Mouse (Mus musculus) hindbrain, embryonic 11.5 days (tissue): Measurements from ENCODE around the gene Ahsg. TPM values are rescaled to one million over a fixed set of nuclear protein-coding genes. Genes with fewer than 3 reads are reported as not detected.

Source experiments
- ATAC-seq: fragments of 200-750 bp; cut with Nextera tagmentation; 2 replicates; pipeline ENCODE4 v1.8.0; 2017; ENCODE audit warnings: mild to moderate bottlenecking, moderate TSS enrichment, moderate library complexity; ENCODE audit not compliant: low FRiP score
- DNase-seq: peaks from one replicate; pipeline ENCODE4 v3.0.0-alpha.2; 2015; ENCODE audit warnings: low spot score
- H3K27ac ChIP-seq: fragments of 300-500 bp; sonication (generic); 2 replicates; pipeline ENCODE4 v1.5.1; 2014; ENCODE audit warnings: mild to moderate bottlenecking, low read depth, low read length
- H3K27me3 ChIP-seq: fragments of 300-500 bp; sonication (generic); 2 replicates; pipeline ENCODE4 v1.6.1; 2014; ENCODE audit warnings: mild to moderate bottlenecking, low read length, moderate library complexity, mixed read lengths; ENCODE audit not compliant: control insufficient read depth, insufficient read depth
- H3K36me3 ChIP-seq: fragments of 300-500 bp; sonication (generic); 2 replicates; pipeline ENCODE4 v1.6.1; 2014; ENCODE audit warnings: mild to moderate bottlenecking, low read length, moderate library complexity, mixed read lengths; ENCODE audit not compliant: control insufficient read depth, insufficient read depth
- H3K4me1 ChIP-seq: fragments of 300-500 bp; sonication (generic); replicated peaks from 2 replicates; pipeline ENCODE4 v1.6.1; 2014; ENCODE audit warnings: low read length, mixed read lengths; ENCODE audit not compliant: control insufficient read depth, insufficient read depth
- H3K4me2 ChIP-seq: fragments of 300-500 bp; sonication (generic); replicated peaks from 2 replicates; pipeline ENCODE4 v1.6.1; 2014; ENCODE audit warnings: mild to moderate bottlenecking, low read depth, low read length
- H3K4me3 ChIP-seq: fragments of 300-500 bp; sonication (generic); 2 replicates; pipeline ENCODE4 v1.5.1; 2014; ENCODE audit warnings: low read depth, low read length
- H3K9ac ChIP-seq: fragments of 300-500 bp; sonication (generic); 2 replicates; pipeline ENCODE4 v1.6.1; 2014; ENCODE audit warnings: low read depth, low read length
- H3K9me3 ChIP-seq: fragments of 300-500 bp; sonication (generic); 2 replicates; pipeline ENCODE4 v1.6.1; 2016; ENCODE audit warnings: low read length; ENCODE audit not compliant: control insufficient read depth
- WGBS: fragments of 180-500 bp; shearing (Covaris S2); extraction: QIAGEN DNeasy Blood & Tissue Kit; methylation state at CpG from one replicate; pipeline ENCODE4 v1.1.7; 2014; 5-methylcytosine and 5-hydroxymethylcytosine counted together
- polyA plus RNA-seq: library from polyadenylated mRNA; unstranded; fragments of >200 nt; fragmentation: Nextera tagmentation; extraction: Ambion mirVana; gene quantifications from 2 replicates; pipeline ENCODE4 v1.2.1, GENCODE M21; 2014

The Ahsg gene
- polyA plus RNA-seq, 1 experiment from 2014 or later = not detected

DNA sequence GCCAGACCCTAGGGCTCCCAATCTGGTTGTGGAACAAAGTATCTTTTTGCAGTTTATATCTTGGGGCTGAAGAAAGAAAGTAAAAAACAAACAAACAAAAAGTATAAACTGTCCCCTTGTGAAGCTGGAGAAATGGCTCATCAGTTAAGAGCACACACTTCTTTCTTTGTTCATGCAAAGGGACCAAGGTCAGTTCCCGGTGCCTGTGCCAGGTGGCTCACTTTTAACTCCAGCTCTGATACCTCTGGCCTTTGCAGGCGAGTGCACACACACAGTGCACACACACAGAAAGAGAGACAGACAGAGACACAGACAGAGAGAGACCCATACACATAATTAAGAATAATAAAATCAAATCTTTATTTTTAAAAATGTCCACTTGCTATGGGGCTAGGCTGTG lies 5.5 kb downstream of the Ahsg start:
- no peaks in the 10 kb centered on the region for H3K9me3 ChIP-seq
- no peaks in the 10 kb centered on the region for H3K4me1 ChIP-seq
- no peak for ATAC-seq
- H3K36me3 ChIP-seq = no peaks in the 10 kb centered on the region
- 84% methylated on average over 2 of the region's 2 CpGs for WGBS
- H3K27me3 ChIP-seq = no peaks in the 10 kb centered on the region
- H3K4me3 ChIP-seq = no peak overlapping the region
- no peak overlapping the region for H3K9ac ChIP-seq
- no peak for DNase-seq
- no peak overlapping the region for H3K4me2 ChIP-seq
- H3K27ac ChIP-seq = no peak overlapping the region

DNA sequence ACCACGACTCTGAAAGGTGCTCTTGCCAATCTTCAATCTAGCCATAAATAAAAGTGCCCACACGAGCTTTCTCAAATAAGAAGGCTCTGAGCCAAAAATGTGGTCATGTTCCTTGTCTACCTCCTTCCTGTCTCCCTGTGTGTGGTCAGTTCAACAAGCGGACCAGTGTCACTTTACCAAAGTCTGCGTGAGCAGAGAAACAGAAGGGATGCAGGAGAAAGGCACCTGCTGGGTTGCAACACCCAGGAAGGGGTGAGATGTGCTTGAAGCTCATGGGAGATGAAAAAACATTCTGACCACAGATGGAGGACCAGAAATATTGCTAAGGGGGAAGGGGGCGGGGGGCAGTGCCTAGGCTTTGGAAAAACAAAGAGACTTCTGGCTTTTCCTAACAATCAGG lies 8.3 kb downstream of the Ahsg start:
- ATAC-seq = no peak
- H3K9me3 ChIP-seq = no peaks in the 10 kb centered on the region
- WGBS = 51% methylated on average over 5 of the region's 5 CpGs
- H3K27me3 ChIP-seq = no peaks in the 10 kb centered on the region
- H3K27ac ChIP-seq = no peak overlapping the region
- no peaks in the 10 kb centered on the region for H3K36me3 ChIP-seq
- no peaks in the 10 kb centered on the region for H3K4me1 ChIP-seq
- H3K4me3 ChIP-seq = no peak overlapping the region
- H3K4me2 ChIP-seq = no peak overlapping the region
- H3K9ac ChIP-seq = no peak overlapping the region
- no peak for DNase-seq

DNA sequence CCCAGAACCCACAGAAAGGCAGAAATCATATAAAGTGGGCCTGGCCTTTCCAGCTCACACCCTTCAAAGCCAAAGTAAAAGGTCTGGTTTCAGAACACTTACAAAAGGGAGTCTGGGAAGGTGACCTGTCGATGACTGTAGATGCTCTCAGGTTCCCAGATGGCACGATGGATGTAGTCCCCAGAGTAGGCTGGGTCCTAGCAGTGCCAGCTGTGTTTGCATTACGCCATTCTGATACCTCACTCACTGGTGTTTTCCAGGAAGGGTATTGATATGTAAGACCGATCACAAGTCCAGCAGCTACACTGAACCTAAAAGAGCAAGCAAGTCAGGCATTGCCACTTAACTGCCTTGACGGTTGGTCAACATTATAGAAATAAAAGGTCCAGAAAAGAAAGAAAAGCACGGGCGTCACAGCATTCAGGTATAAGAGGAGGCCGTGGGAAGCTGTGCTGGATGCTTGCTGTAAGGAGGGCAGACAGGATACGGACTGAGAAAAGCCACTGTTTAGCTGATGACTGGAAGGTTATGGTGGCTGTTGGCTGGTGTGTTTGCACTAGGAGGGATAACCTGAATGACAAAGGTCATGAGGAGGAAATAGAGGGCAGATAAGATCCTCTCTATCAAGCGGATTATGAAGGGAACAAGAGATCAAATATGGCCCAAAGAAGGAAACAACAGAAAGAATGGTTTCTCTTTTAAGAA lies 8.9 kb downstream of the Ahsg start:
- H3K27me3 ChIP-seq = no peaks in the 10 kb centered on the region
- WGBS = 83% methylated on average over 10 of the region's 10 CpGs
- H3K9me3 ChIP-seq = no peaks in the 10 kb centered on the region
- DNase-seq (no peak), ATAC-seq (no peak)
- no peak overlapping the region for H3K9ac ChIP-seq
- H3K27ac ChIP-seq = no peak overlapping the region
- no peak overlapping the region for H3K4me3 ChIP-seq
- H3K4me1 ChIP-seq = no peaks in the 10 kb centered on the region
- no peaks in the 10 kb centered on the region for H3K36me3 ChIP-seq
- no peak overlapping the region for H3K4me2 ChIP-seq

DNA sequence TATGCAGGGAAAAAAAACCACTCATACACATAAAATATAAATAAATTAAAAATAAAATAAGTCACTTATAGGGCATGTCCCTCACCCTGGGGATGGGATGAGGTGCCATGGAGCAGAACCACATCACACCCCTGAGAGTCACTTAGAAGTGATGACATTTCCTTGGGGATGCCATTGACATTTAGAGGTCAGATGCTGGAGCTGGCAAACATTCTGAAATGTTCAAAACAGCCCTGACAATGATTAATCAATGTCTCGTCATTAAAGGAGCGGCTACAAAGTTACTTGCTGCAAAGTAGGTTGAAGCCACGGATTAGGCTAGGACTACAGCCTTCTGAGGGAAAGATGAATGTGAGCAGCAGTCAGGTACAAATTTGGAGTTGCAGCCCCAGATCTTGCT lies 10.2 kb downstream of the Ahsg start:
- Histone ChIP-seq H3K27ac (no peak overlapping the region), H3K4me2 (no peak overlapping the region), H3K4me1 (no peaks in the 10 kb centered on the region), H3K36me3 (no peaks in the 10 kb centered on the region), H3K4me3 (no peak overlapping the region), H3K9me3 (no peaks in the 10 kb centered on the region), H3K9ac (no peak overlapping the region), H3K27me3 (no peaks in the 10 kb centered on the region)
- DNase-seq (no peak), ATAC-seq (no peak)
- 85% methylated on average over 3 of the region's 3 CpGs for WGBS

DNA sequence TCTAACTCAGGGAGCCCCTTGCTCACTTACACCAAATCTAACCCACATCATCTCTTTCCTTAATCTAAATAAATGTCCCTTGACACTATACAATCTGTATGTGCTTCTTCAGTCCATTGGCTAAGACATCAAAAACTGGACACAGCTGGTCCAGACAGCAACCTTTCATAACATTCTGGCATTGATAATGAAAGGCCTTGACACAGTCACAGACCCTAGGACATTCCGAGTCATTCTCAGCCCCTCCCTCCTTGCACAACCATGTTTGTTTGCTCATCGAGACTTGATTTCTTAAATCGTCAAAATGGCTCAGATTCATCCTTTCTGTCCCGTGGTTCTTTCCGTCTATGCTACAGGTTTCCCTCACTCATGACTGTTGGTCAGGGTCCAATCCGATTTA lies 18.2 kb downstream of the Ahsg start:
- H3K36me3 ChIP-seq = no peaks in the 10 kb centered on the region
- WGBS = 91% methylated on average over 6 of the region's 6 CpGs
- no peak for DNase-seq

DNA sequence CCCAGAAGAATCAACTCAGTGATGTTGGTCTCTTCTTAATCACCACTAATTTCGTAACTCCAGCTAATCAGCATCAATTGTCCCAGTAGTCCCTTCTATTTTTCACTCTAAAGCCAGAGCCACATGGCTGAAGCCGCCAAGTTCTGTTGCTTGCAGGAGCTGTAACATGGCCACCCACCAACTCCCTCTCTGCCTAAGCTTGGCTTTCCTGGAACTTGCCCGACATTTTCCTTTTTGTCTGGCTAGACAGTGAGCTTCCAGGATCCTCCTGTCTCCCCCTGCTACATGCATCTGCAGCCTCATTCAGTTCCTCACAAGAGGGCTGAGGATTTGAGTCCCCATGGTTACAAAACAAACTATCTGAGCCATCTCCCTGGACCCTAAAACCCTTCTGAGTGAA lies 20.9 kb downstream of the Ahsg start:
- no peak for ATAC-seq

More for the DNA sequence above, 18.2 kb downstream of the Ahsg start:
- Histone ChIP-seq H3K4me3 (no peak overlapping the region), H3K27me3 (no peaks in the 10 kb centered on the region), H3K4me2 (no peak overlapping the region), H3K4me1 (no peaks in the 10 kb centered on the region), H3K9ac (no peak overlapping the region), H3K27ac (no peak overlapping the region), H3K9me3 (no peaks in the 10 kb centered on the region)
- ATAC-seq = no peak

DNA sequence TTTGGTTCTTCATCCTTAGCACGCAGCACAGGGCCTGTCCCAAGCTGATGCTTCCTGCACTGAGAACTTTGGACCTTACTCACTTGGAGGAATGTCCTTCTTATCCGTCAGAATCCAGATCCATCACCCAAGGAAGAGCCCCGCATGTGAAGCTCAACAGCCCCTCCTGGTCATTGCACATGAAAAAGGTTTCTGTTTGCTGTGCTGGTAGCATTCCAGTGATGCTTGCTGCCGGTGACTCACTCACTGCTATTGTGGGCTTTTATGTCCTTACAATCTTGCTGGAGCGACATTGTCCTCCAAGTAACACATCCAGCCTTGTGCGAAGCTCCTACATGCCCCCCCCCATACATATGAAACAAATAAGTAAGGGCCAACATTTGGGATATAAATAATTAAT lies 21.8 kb downstream of the Ahsg start:
- Histone ChIP-seq H3K9me3 (no peaks in the 10 kb centered on the region), H3K36me3 (no peaks in the 10 kb centered on the region), H3K4me3 (no peak overlapping the region), H3K27ac (no peak overlapping the region), H3K9ac (no peak overlapping the region), H3K27me3 (no peaks in the 10 kb centered on the region), H3K4me1 (no peaks in the 10 kb centered on the region), H3K4me2 (no peak overlapping the region)
- 80% methylated on average over 6 of the region's 6 CpGs for WGBS
- ATAC-seq = no peak
- no peak for DNase-seq

More for the DNA sequence above, 20.9 kb downstream of the Ahsg start:
- Histone ChIP-seq H3K36me3 (no peaks in the 10 kb centered on the region), H3K4me2 (no peak overlapping the region), H3K9ac (no peak overlapping the region), H3K4me1 (no peaks in the 10 kb centered on the region), H3K9me3 (no peaks in the 10 kb centered on the region), H3K4me3 (no peak overlapping the region), H3K27me3 (no peaks in the 10 kb centered on the region), H3K27ac (no peak overlapping the region)
- no peak for DNase-seq
- 87% methylated on average over 3 of the region's 3 CpGs for WGBS

DNA sequence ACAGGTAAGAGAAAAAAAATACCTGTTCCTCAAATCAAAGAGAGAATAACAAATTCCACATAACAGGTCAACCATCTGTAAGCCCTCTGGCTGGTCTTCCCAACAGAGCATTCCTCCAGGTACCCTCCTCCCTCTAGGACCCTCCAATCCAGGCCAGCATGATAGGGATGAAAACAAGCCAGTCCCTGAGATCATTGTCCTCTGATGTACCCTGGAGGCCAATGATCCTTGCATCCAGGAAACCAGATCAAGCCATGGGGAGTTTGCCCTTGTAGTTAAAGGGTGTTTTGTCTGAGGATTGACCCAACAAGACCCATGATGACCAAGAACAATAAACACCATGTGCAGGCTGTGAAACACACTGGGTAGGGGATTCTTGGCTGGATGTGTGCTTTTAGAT lies 23.2 kb downstream of the Ahsg start:
- Histone ChIP-seq H3K9ac (no peak overlapping the region), H3K27ac (no peak overlapping the region), H3K4me3 (no peak overlapping the region), H3K27me3 (no peaks in the 10 kb centered on the region), H3K4me1 (no peaks in the 10 kb centered on the region), H3K9me3 (no peaks in the 10 kb centered on the region), H3K36me3 (no peaks in the 10 kb centered on the region), H3K4me2 (no peak overlapping the region)
- no peak for DNase-seq
- no peak for ATAC-seq

DNA sequence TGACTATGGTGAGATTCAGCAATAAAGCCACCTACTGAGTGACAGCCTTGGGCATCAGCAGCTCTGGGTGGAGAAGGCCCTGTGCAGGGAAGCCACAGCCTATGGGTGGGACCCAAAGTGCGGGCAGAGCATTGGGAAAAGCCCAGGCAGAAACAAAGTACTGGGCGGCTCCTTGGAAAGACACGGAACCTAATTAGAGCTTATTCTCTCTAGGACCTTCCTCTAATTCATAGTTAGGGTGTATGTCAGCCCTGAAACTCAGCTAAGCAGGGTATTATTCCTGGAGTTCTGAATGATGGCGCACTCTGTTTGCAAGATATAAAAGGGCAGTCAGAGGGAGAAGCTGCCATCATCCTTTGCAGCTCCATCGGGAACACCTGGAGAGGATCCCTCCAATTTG lies 27.0 kb downstream of the Ahsg start, which contains the start of gene Fetub:
TSS of gene Fetub (plus strand) at position 301 of the 400 bp plus-strand sequence.
- Histone ChIP-seq H3K9me3 (no peaks in the 10 kb centered on the region), H3K27me3 (no peaks in the 10 kb centered on the region), H3K4me1 (no peaks in the 10 kb centered on the region), H3K36me3 (no peaks in the 10 kb centered on the region), H3K27ac (no peak within 1 kb of the TSS), H3K9ac (no peak within 1 kb of the TSS), H3K4me3 (no peak within 1 kb of the TSS), H3K4me2 (no peak within 1 kb of the TSS)
- ATAC-seq (no peak), DNase-seq (no peak)
- 89% methylated on average over 5 of the region's 5 CpGs for WGBS
